Mouse (Mus musculus) left cerebral cortex, postnatal 14 days (tissue): ENCODE results near the gene Glb1. TPM values are rescaled to one million over a fixed set of nuclear protein-coding genes. Genes with fewer than 3 reads are reported as not detected.
"Not testable (repeated sequence)": the region's sequence is repeated elsewhere in the genome, so short reads cannot be mapped to it uniquely, and the experiment has no call there.

Source experiments
- DNase-seq, 2 experiments: peaks; one replicate each; pipeline ENCODE4 v3.0.0; 2021 to 2022; ENCODE audit warnings: low spot score in 2 of 2, mixed read lengths in 1 of 2
- intact Hi-C: fragments of 180-260 bp; cut with DNase I; formaldehyde crosslinking; loops from one replicate; pipeline ENCODE4 v1.15.1; 2025
- total RNA-seq, 2 experiments: library from RNA; stranded (reverse); gene quantifications; 2 replicates each; pipeline ENCODE4 v1.2.3; 2021

The Glb1 gene
- total RNA-seq, 2 experiments from 2014 or later, result 28.1 to 30.2 TPM

DNA sequence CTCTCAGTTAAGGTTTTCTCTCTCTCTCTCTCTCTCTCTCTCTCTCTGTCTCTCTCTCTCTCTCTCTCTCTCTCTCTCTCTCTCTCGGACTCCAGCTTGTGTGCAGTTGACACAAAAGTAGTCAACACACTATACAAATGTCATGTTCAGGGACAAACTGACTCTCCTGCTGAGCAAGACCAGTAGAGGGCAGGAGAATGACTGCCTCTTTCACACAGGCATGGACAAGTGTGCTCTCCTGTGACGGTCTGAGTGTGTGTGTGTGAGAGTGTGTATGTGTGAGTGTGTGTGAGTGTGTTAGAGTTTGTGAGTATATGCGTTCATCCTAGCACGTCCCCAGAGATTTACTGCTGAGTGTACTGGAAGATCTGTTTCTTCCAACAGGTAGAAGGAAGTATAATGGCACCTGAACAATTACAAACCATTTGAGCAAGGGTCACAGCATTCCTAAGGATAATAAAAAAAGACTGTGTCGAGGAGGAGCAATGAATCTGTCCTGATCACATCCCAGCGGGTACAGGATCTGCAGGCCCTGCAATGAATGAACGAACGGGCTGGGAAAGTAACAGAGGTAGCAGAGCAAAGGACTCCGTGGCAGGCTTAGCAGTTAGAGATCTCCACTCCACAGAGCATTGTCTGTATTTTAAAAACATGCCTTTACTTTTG lies 118.1 kb downstream of the Glb1 start:
- no peak for DNase-seq
- intact Hi-C loops, result loop anchor here (5.0 kb wide), 1 partner anchor 38 kb away; no protein-coding TSS in a partner anchor

- intact Hi-C loops, DNase-seq: not testable (repeated sequence)
Measured at GRCm38 (mm10) chr9:114520529-114520928, 119.7 kb downstream of the Glb1 start.

DNA sequence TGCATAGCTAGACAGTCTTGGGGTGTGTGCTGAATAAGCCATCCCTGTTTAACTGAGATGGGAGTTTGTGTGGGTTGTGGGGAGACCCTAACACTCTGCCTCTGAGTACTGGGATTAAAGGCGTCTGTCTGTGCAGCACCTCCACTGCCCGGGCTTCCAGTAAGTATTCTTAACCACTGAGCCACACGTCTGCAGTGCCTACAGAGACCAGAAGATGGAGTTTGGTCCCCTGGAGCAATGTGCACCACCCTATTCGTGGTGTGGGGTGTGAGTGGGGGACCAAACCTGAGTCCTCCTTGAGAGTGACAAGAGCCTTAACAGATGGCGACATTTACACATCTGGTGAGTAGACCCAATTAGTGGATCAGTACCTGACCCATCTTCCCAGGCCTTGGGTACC lies 121.2 kb downstream of the Glb1 start:
- intact Hi-C loops, result no loop called here

GRCm38 (mm10) chr9:114522501-114522900 lies 121.6 kb downstream of the Glb1 start:
- DNase-seq, result no peak
- intact Hi-C loops, result no loop called here

More for the DNA sequence above, 121.2 kb downstream of the Glb1 start:
- no peak for DNase-seq

Other genes starting within 250 kb of the Glb1 start
- gene Bcl2a1c, start 70.9 kb upstream of the Glb1 start, total RNA-seq, result not detected
- gene Crtap, start 10.4 kb upstream of the Glb1 start, total RNA-seq, result 1 to 10 TPM; 8.0 to 8.6 TPM
- gene Tmppe, start within 50 bp of the Glb1 start, total RNA-seq, result 10 to 100 TPM in 1 of 2 experiments, 1 to 10 TPM in 1; 9.4 to 10.4 TPM
- gene Ccr4, start 103.8 kb downstream of the Glb1 start, total RNA-seq, result not detected
- not detected for gene C130032M10Rik, start 114.6 kb downstream of the Glb1 start, total RNA-seq
- gene Trim71, start 163.3 kb downstream of the Glb1 start, total RNA-seq, result under 1 TPM; 0.44 to 0.48 TPM
- 10 to 100 TPM; 49.7 to 50.5 TPM for gene Cnot10, start 239.1 kb downstream of the Glb1 start, total RNA-seq